Mouse (Mus musculus) heart, adult 2 months (tissue): ENCODE measurements around the gene Fam13a.

Experiments
- CTCF ChIP-seq: fragments of 200-600 bp; IDR thresholded peaks from 2 replicates; pipeline ENCODE4 v1.8.1; 2022; ENCODE audit warnings: antibody characterized with exemption, mild to moderate bottlenecking, moderate library complexity
- EP300 ChIP-seq: fragments of 200-500 bp; IDR thresholded peaks from 2 replicates; pipeline ENCODE4 v1.6.1; 2011; ENCODE audit warnings: low read depth, low read length, control low read depth; ENCODE audit not compliant: insufficient read depth
- POLR2A ChIP-seq: fragments of 200-500 bp; IDR thresholded peaks from 2 replicates; pipeline ENCODE4 v1.6.1; 2011; ENCODE audit warnings: mild to moderate bottlenecking, low read depth, low read length, control low read depth; ENCODE audit not compliant: insufficient read depth

DNA sequence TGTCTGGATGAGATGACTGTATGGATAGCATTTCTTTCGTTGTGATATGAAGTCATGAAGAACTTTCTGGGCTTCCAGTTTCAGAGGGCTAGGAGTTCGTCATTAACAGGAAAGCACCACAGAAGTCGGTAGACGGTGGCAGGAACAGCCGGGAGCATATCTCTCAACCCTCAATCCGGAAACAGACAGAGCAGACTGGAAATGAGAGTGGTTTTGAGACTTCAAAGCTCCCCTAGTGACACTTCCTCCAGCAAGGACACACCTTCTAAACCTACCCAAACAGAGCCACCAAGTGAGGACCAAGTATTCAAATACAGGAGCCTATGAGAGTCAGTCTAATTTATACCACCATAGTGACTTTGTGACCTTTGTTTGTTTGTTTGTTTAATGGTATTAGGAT lies 131.0 kb downstream of the Fam13a start:
- no peak for TF ChIP-seq EP300
- TF ChIP-seq CTCF, result no peak
- TF ChIP-seq POLR2A, result no peak
